Comparison of ENCODE assay signal across 16 mouse cellular contexts in genomic region chr19:45489961-45490360, GRCm38 (mm10).
"Had no signal": no experiment of that assay in that cellular context is flagged by ENCODE, and none has a peak within 500 bp of the region (broad histone marks: within the 10 kb centered on the region; RNA-seq: fewer than 3 reads in every experiment).

No protein-coding gene starts in this region.

- H3K27me3 ChIP-seq: liver, embryonic 15.5 days; lung, embryonic 15.5 days; midbrain, embryonic 13.5 days; midbrain, embryonic 15.5 days; neural tube, embryonic 12.5 days; stomach, embryonic 15.5 days had no signal

- DNase-seq: lung, adult 2 months; lung, postnatal 14 days; lung, postnatal 36 days; right cerebral cortex, postnatal 14 days; thymus, adult 18-20 months; thymus, postnatal 14 days; thymus, postnatal 36 days had no signal

- H3K36me3 ChIP-seq: lung, embryonic 15.5 days; midbrain, embryonic 13.5 days; midbrain, embryonic 15.5 days; neural tube, embryonic 12.5 days; stomach, embryonic 15.5 days had no signal

- H3K4me1 ChIP-seq: stomach, embryonic 15.5 days had no signal

- H3K27ac ChIP-seq: liver, embryonic 15.5 days; lung, embryonic 15.5 days; macrophage; midbrain, embryonic 13.5 days; midbrain, embryonic 15.5 days; neural tube, embryonic 12.5 days; stomach, embryonic 15.5 days had no signal

- H3K4me2 ChIP-seq: liver, embryonic 15.5 days; lung, embryonic 15.5 days; midbrain, embryonic 11.5 days; midbrain, embryonic 13.5 days; midbrain, embryonic 15.5 days; neural tube, embryonic 12.5 days; stomach, embryonic 15.5 days had no signal

- ATAC-seq: lung, postnatal 0 days; midbrain, embryonic 13.5 days; midbrain, embryonic 15.5 days had no signal

- H3K4me3 ChIP-seq: liver, embryonic 15.5 days; lung, embryonic 15.5 days; midbrain, embryonic 13.5 days; midbrain, embryonic 15.5 days; neural tube, embryonic 12.5 days; stomach, embryonic 15.5 days had no signal

- H3K9me3 ChIP-seq: liver, embryonic 15.5 days; lung, embryonic 15.5 days; midbrain, embryonic 13.5 days; midbrain, embryonic 15.5 days; neural tube, embryonic 12.5 days; stomach, embryonic 15.5 days had no signal

- H3K9ac ChIP-seq: liver, embryonic 15.5 days; lung, embryonic 15.5 days; midbrain, embryonic 13.5 days; midbrain, embryonic 15.5 days; neural tube, embryonic 12.5 days; stomach, embryonic 15.5 days had no signal
